Mouse (Mus musculus) embryo, embryonic 11.5 days (tissue): Measurements from ENCODE around the gene Gm14418.
"Not testable (repeated sequence)": the region's sequence is repeated elsewhere in the genome, so short reads cannot be mapped to it uniquely, and the experiment has no call there.

ENCODE experiments used
- DNase-seq: peaks from one replicate; pipeline ENCODE4 v3.0.0-alpha.2; 2012; ENCODE audit warnings: low read depth, low spot score

Gene Gm14418

DNA sequence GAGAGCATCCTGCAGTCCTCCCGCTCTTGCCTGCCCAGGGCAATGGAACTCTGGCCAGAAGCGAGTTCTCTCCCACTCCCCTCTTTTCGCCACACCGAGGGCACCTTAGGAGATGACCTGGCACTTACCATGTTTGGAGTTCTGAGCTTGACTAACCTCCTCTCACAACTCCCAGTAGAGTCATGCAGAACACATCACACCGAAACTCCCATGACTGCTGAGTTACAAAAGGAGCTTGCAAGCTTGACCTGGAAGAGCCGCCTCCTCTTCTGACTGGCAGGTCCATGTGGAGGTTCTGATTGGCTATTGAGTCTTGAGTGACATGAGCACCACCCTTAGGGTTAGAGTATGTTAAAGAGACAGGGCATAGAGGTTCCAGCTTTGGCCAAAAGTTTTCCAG is at the start of gene Gm14418:
Gene Gm14418, minus strand, starts transcription at position 225 of the 400 bp plus-strand sequence.
- DNase-seq: not testable (repeated sequence)
